Mouse (Mus musculus) ES-Bruce4 (cell line): Measurements from ENCODE around the gene Kif22. TPM values are rescaled to one million over a fixed set of nuclear protein-coding genes. Genes with fewer than 3 reads are reported as not detected.

ENCODE experiments used
- H3K27ac ChIP-seq: 2 replicates; pipeline ENCODE4 v1.5.1; 2012; ENCODE audit warnings: low read length, inconsistent platforms; ENCODE audit not compliant: insufficient read depth
- H3K27me3 ChIP-seq: 2 replicates; pipeline ENCODE4 v1.6.1; 2012; ENCODE audit warnings: mild to moderate bottlenecking, low read length, inconsistent platforms; ENCODE audit not compliant: control insufficient read depth, poor library complexity, insufficient read depth, severe bottlenecking
- H3K36me3 ChIP-seq: 2 replicates; pipeline ENCODE4 v1.6.1; 2012; ENCODE audit warnings: inconsistent platforms, mild to moderate bottlenecking, low read length, moderate library complexity; ENCODE audit not compliant: control insufficient read depth, poor library complexity, insufficient read depth, severe bottlenecking
- H3K4me1 ChIP-seq: one replicate; pipeline ENCODE4 v1.8.1; 2011; ENCODE audit warnings: low read length; ENCODE audit not compliant: control insufficient read depth, insufficient read depth
- H3K4me3 ChIP-seq: 2 replicates; pipeline ENCODE4 v1.5.1; 2011; ENCODE audit warnings: low read depth, mild to moderate bottlenecking, low read length
- H3K9ac ChIP-seq: 2 replicates; pipeline ENCODE4 v1.6.1; 2012; ENCODE audit warnings: low read depth, mild to moderate bottlenecking, inconsistent platforms; ENCODE audit not compliant: poor library complexity, severe bottlenecking
- H3K9me3 ChIP-seq: replicated peaks from 2 replicates; pipeline ENCODE4 v1.6.1; 2012; ENCODE audit warnings: mild to moderate bottlenecking, low read length, inconsistent platforms; ENCODE audit not compliant: control insufficient read depth, poor library complexity, insufficient read depth, severe bottlenecking
- CTCF ChIP-seq: IDR thresholded peaks from one replicate; pipeline ENCODE4 v1.8.1; 2011; ENCODE audit warnings: low read depth, low read length
- EP300 ChIP-seq: IDR thresholded peaks from 2 replicates; pipeline ENCODE4 v1.6.1; 2011; ENCODE audit warnings: low read depth, low read length; ENCODE audit not compliant: insufficient read depth
- POLR2A ChIP-seq: IDR thresholded peaks from one replicate; pipeline ENCODE4 v1.8.1; 2011; ENCODE audit warnings: low read length; ENCODE audit not compliant: insufficient read depth
- polyA plus RNA-seq: library from polyadenylated mRNA; stranded (reverse); fragments of >200 nt; gene quantifications from 2 replicates; pipeline ENCODE4 v1.2.4, GENCODE M21; 2011; ENCODE audit warnings: low read depth; ENCODE audit not compliant: missing spikeins, insufficient read depth, insufficient read length

Gene Kif22
- 106 and 109 TPM in 2 replicates for polyA plus RNA-seq

- H3K9me3 ChIP-seq = no peaks in the 10 kb centered on the region
- TF ChIP-seq POLR2A = peak; percentile 75
- no peak for TF ChIP-seq CTCF
- no peaks in the 10 kb centered on the region for H3K27me3 ChIP-seq
- H3K4me1 ChIP-seq = no peaks in the 10 kb centered on the region
- H3K9ac ChIP-seq = peak within 1 kb of the TSS; percentile 92
- peaks cover 5% of the 10 kb centered on the region for H3K36me3 ChIP-seq
- peak within 1 kb of the TSS; percentile 96 for H3K4me3 ChIP-seq
- H3K27ac ChIP-seq = peak within 1 kb of the TSS; percentile 71
These were observed at the start of gene Kif22 for GRCm38 (mm10) chr7:127041851-127042672. Gene Kif22, minus strand, starts transcription at chr7:127042471.

DNA sequence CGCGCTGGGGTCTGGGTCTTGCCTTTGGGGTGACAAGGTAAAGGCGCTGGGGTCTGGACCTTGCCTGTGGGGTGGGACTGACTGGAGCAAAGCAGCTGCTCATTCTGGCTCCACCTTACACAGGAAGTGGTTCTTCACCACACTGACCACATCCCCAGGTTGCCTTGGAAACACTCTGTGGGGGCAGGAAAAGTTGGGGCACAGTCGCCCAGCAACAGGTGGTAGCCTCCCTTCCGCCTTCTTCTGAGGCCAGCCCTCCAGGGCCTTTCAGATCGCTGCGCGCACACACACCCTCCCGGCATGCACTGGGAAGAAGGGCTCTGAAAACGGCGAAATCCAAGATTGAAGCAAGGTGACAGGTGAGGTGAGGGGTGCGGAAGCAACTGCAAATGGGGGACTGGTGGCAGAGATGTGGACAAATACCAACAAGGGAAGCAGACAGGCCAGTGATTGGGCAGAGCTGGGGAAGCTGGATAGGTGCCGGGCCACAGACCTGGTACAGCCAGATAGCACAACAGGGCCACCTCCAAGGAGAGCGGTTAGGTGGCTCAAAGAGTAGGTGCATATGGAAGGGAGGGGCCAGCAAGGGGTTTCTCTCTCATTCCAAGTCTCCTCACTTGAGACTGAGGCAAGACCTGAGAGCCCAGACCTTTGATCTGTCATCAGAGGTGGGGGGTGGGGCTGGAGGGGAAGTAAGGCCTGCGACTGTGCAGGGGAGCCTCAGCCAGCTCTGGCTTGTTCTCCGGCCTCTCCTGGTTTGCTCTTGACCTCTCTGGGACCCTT lies 49.0 kb upstream of the Kif22 start, which contains the start of gene AI467606:
TSS of gene AI467606 (plus strand) at position 246 of the 783 bp plus-strand sequence.
- H3K9me3 ChIP-seq = no peaks in the 10 kb centered on the region
- H3K27me3 ChIP-seq = no peaks in the 10 kb centered on the region
- H3K27ac ChIP-seq = peak within 1 kb of the TSS; percentile 33
- TF ChIP-seq EP300 (peak; percentile 26; the same call in 1 of the 2 replicates), POLR2A (peak; percentile 9), CTCF (no peak)
- peak within 1 kb of the TSS; percentile 64 for H3K4me3 ChIP-seq
- peak within 1 kb of the TSS; percentile 39 for H3K9ac ChIP-seq
- H3K4me1 ChIP-seq = no peaks in the 10 kb centered on the region
- no peaks in the 10 kb centered on the region for H3K36me3 ChIP-seq

GRCm38 (mm10) chr7:127090154-127091113 lies 48.2 kb upstream of the Kif22 start:
- no peaks in the 10 kb centered on the region for H3K36me3 ChIP-seq
- H3K27ac ChIP-seq = peak overlapping the region; percentile 10
- no peaks in the 10 kb centered on the region for H3K9me3 ChIP-seq
- H3K4me1 ChIP-seq = no peaks in the 10 kb centered on the region
- peak overlapping the region; percentile 64 for H3K4me3 ChIP-seq
- H3K9ac ChIP-seq = peak overlapping the region; percentile 39
- no peaks in the 10 kb centered on the region for H3K27me3 ChIP-seq
- no peak for TF ChIP-seq EP300
- no peak for TF ChIP-seq CTCF
- TF ChIP-seq POLR2A = no peak

DNA sequence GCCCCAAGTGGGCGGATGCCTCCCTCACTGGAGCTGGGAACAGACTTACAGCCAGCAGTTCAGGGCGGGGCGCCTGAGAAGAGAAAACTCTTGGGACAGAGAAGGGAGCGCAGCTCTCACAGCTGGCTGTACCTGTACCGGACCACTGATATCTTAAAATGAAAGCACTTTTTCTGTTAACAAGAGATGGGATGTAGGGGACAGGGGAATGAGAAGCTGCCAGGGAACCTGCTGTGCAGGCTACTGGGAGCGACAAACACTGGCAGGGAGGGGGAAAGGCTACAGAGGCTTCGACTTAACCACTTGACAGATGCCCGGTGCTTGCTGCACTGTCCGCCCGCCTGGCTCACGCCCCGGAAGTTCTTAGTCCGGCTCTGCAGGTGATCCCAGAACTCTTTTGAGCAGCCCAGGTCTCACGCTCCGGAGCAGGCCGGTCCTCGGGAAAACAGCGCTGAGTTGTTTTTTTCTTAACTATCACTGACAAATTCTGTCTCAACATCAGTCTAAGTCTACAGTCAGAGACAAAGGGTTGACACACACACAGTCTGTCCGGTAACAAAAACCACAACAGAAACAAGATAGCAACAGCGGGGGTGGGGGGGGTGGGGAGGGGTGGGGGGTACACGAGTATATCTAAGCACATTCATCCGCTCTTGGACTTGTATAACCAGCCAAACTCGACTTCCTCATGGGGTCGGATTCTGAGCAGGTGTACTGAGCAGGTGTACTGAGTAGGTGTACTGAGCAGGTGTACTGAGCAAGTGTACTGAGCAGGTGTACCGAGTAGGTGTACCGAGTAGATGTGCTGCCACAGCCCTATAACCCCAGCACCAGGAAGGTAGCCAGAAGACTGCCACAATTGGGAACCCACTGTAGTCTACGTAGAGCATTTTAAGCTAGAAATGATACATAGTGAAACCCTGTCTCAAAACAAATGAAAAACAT lies 46.9 kb upstream of the Kif22 start:
- Histone ChIP-seq H3K27me3 (no peaks in the 10 kb centered on the region), H3K4me3 (peak overlapping the region; percentile 50), H3K9ac (peak overlapping the region; percentile 42; the same call in 1 of the 2 replicates), H3K36me3 (no peaks in the 10 kb centered on the region), H3K4me1 (no peaks in the 10 kb centered on the region), H3K27ac (peak overlapping the region; percentile 47), H3K9me3 (no peaks in the 10 kb centered on the region)
- 0 out of 2 replicates have a peak, but pooled peaks have one; percentile 16 for TF ChIP-seq EP300
- TF ChIP-seq POLR2A = no peak
